Mouse (Mus musculus): ENCODE results near the gene Gramd4.

Gramd4 gene

GRCm38 (mm10) chr15:86070368-86070767, 12.9 kb downstream of the Gramd4 start:
- no peak for DNase-seq (ENCODE audit: low spot score in 2 of 2)

- DNase-seq (ENCODE audit: low spot score in 2 of 2), result no peak
Observed at GRCm38 (mm10) chr15:86071166-86071565, 13.7 kb downstream of the Gramd4 start.

GRCm38 (mm10) chr15:86074171-86074937, 16.9 kb downstream of the Gramd4 start:
- no peak for DNase-seq (ENCODE audit: low spot score in 2 of 2)

GRCm38 (mm10) chr15:86075305-86076047, 18.0 kb downstream of the Gramd4 start:
- DNase-seq (ENCODE audit: low spot score in 2 of 2), result no peak

- DNase-seq (ENCODE audit: low spot score in 2 of 2), result no peak
Observed at GRCm38 (mm10) chr15:86076048-86076315, 18.5 kb downstream of the Gramd4 start.

GRCm38 (mm10) chr15:86076378-86076777, 18.9 kb downstream of the Gramd4 start:
- no peak for DNase-seq (ENCODE audit: low spot score in 2 of 2)

GRCm38 (mm10) chr15:86077934-86078333, 20.4 kb downstream of the Gramd4 start:
- no peak for DNase-seq (ENCODE audit: low spot score in 2 of 2)

- DNase-seq (ENCODE audit: low spot score in 2 of 2), result no peak
Observed at GRCm38 (mm10) chr15:86078481-86079216, 21.2 kb downstream of the Gramd4 start.

GRCm38 (mm10) chr15:86079467-86079866, 22.0 kb downstream of the Gramd4 start:
- no peak for DNase-seq (ENCODE audit: low spot score in 2 of 2)

- no peak for DNase-seq (ENCODE audit: low spot score in 2 of 2)
Observed at GRCm38 (mm10) chr15:86079876-86080275, 22.4 kb downstream of the Gramd4 start.

GRCm38 (mm10) chr15:86080408-86080807, 22.9 kb downstream of the Gramd4 start:
- DNase-seq (ENCODE audit: low spot score in 2 of 2), result no peak

- no peak for DNase-seq (ENCODE audit: low spot score in 2 of 2)
Observed at GRCm38 (mm10) chr15:86081654-86082053, 24.2 kb downstream of the Gramd4 start.

GRCm38 (mm10) chr15:86082551-86082961, 25.1 kb downstream of the Gramd4 start:
- DNase-seq (ENCODE audit: low spot score in 2 of 2), result no peak

GRCm38 (mm10) chr15:86083261-86083741, 25.8 kb downstream of the Gramd4 start:
- DNase-seq (ENCODE audit: low spot score in 2 of 2), result no peak

- DNase-seq (ENCODE audit: low spot score in 2 of 2), result peak in 1 of 2 experiments; percentile 60
Observed at GRCm38 (mm10) chr15:86085301-86086225, 28.1 kb downstream of the Gramd4 start.

GRCm38 (mm10) chr15:86086291-86086706, 28.8 kb downstream of the Gramd4 start:
- DNase-seq (ENCODE audit: low spot score in 2 of 2), result no peak

GRCm38 (mm10) chr15:86087591-86088149, 30.2 kb downstream of the Gramd4 start:
- no peak for DNase-seq (ENCODE audit: low spot score in 2 of 2)

GRCm38 (mm10) chr15:86088266-86088790, 30.8 kb downstream of the Gramd4 start:
- DNase-seq (ENCODE audit: low spot score in 2 of 2), result no peak

GRCm38 (mm10) chr15:86089091-86089744, 31.7 kb downstream of the Gramd4 start:
- DNase-seq (ENCODE audit: low spot score in 2 of 2), result no peak

GRCm38 (mm10) chr15:86089991-86090529, 32.6 kb downstream of the Gramd4 start:
- no peak for DNase-seq (ENCODE audit: low spot score in 2 of 2)

Measured in spleen, postnatal 4 days (tissue).